Mouse (Mus musculus): Measurements from ENCODE around the gene Rps2.
"Not testable (repeated sequence)": the region's sequence is repeated elsewhere in the genome, so short reads cannot be mapped to it uniquely, and the experiment has no call there.

Gene Rps2

GRCm38 (mm10) chr17:24706982-24707800 lies 10.7 kb upstream of the Rps2 start, which contains the start of gene Tbl3:
Tbl3 (minus strand) TSS chr17:24707660.
- peak; percentile 96 for DNase-seq

GRCm38 (mm10) chr17:24707801-24708425 lies 10.0 kb upstream of the Rps2 start:
- no peak for DNase-seq

GRCm38 (mm10) chr17:24708646-24709045 lies 9.3 kb upstream of the Rps2 start:
- DNase-seq = no peak

GRCm38 (mm10) chr17:24715556-24715955 lies 2.4 kb upstream of the Rps2 start:
- DNase-seq = no peak

GRCm38 (mm10) chr17:24716166-24716682 lies 1.7 kb upstream of the Rps2 start:
- DNase-seq = no peak

GRCm38 (mm10) chr17:24718938-24719337 lies 1.0 kb downstream of the Rps2 start:
- DNase-seq = not testable (repeated sequence)

GRCm38 (mm10) chr17:24719494-24720222 lies 1.7 kb downstream of the Rps2 start:
- DNase-seq = peak; percentile 99

- DNase-seq = not testable (repeated sequence)
Observed at GRCm38 (mm10) chr17:24720616-24721015, 2.7 kb downstream of the Rps2 start.

- DNase-seq = not testable (repeated sequence)
Observed at GRCm38 (mm10) chr17:24721383-24721955, 3.6 kb downstream of the Rps2 start.

- no peak for DNase-seq
Observed at GRCm38 (mm10) chr17:24722220-24722924, 4.5 kb downstream of the Rps2 start.

GRCm38 (mm10) chr17:24723122-24723880 lies 5.4 kb downstream of the Rps2 start:
- no peak for DNase-seq

- no peak for DNase-seq
Observed at GRCm38 (mm10) chr17:24723881-24724180, 5.9 kb downstream of the Rps2 start.

- DNase-seq = peak; percentile 97
Observed at GRCm38 (mm10) chr17:24724184-24724583, 6.3 kb downstream of the Rps2 start, which contains the start of gene Ndufb10. Ndufb10 (minus strand) TSS chr17:24724478.

- no peak for DNase-seq
Observed at GRCm38 (mm10) chr17:24725637-24726390, 7.9 kb downstream of the Rps2 start.

GRCm38 (mm10) chr17:24727618-24728017 lies 9.7 kb downstream of the Rps2 start, which contains the start of gene Rpl3l:
Rpl3l (plus strand) TSS chr17:24727820.
- DNase-seq = no peak

GRCm38 (mm10) chr17:24728184-24728583 lies 10.3 kb downstream of the Rps2 start:
- no peak for DNase-seq

- no peak for DNase-seq
Observed at GRCm38 (mm10) chr17:24729067-24729466, 11.2 kb downstream of the Rps2 start.

- no peak for DNase-seq
Observed at GRCm38 (mm10) chr17:24730787-24731186, 12.9 kb downstream of the Rps2 start.

- no peak for DNase-seq
Observed at GRCm38 (mm10) chr17:24732233-24732935, 14.5 kb downstream of the Rps2 start.

GRCm38 (mm10) chr17:24733434-24734050 lies 15.6 kb downstream of the Rps2 start:
- no peak for DNase-seq

Data from lung, postnatal 10 days (tissue).